Mouse (Mus musculus) limb, embryonic 15.5 days (tissue): ENCODE results near the gene Dchs2. TPM values are rescaled to one million over a fixed set of nuclear protein-coding genes. Genes with fewer than 3 reads are reported as not detected.

ENCODE experiments used
- ATAC-seq: fragments of 200-750 bp; cut with Nextera tagmentation; 2 replicates; pipeline ENCODE4 v1.8.0; 2017; ENCODE audit warnings: low read depth, moderate TSS enrichment; ENCODE audit not compliant: insufficient number of reproducible peaks, low FRiP score, low TSS enrichment
- H3K27ac ChIP-seq: fragments of 300-500 bp; sonication (generic); 2 replicates; pipeline ENCODE4 v1.5.1; 2015; ENCODE audit warnings: moderate library complexity, mild to moderate bottlenecking, inconsistent platforms
- H3K27me3 ChIP-seq: fragments of 300-500 bp; sonication (generic); 2 replicates; pipeline ENCODE4 v1.6.1; 2015; ENCODE audit warnings: inconsistent platforms
- H3K36me3 ChIP-seq: fragments of 300-500 bp; sonication (generic); 2 replicates; pipeline ENCODE4 v1.6.1; 2015; ENCODE audit warnings: inconsistent platforms
- H3K4me1 ChIP-seq: fragments of 300-500 bp; sonication (generic); 2 replicates; pipeline ENCODE4 v1.6.1; 2015; ENCODE audit warnings: inconsistent platforms
- H3K4me2 ChIP-seq: fragments of 300-500 bp; sonication (generic); 2 replicates; pipeline ENCODE4 v1.6.1; 2015; ENCODE audit warnings: mild to moderate bottlenecking, inconsistent platforms
- H3K4me3 ChIP-seq: fragments of 300-500 bp; sonication (generic); 2 replicates; pipeline ENCODE4 v1.5.1; 2015; ENCODE audit warnings: mild to moderate bottlenecking, inconsistent platforms
- H3K9ac ChIP-seq: fragments of 300-500 bp; sonication (generic); 2 replicates; pipeline ENCODE4 v1.6.1; 2015; ENCODE audit warnings: inconsistent platforms
- H3K9me3 ChIP-seq: fragments of 300-500 bp; sonication (generic); 2 replicates; pipeline ENCODE4 v1.6.1; 2016; ENCODE audit warnings: inconsistent platforms
- WGBS: fragments of 180-500 bp; shearing (Covaris S2); methylation state at CpG from one replicate; pipeline ENCODE4 v1.1.7; 2015; 5-methylcytosine and 5-hydroxymethylcytosine counted together
- polyA plus RNA-seq: library from polyadenylated mRNA; unstranded; fragments of >200 nt; fragmentation: Nextera tagmentation; extraction: Ambion mirVana; gene quantifications from 2 replicates; pipeline ENCODE4 v1.2.1, GENCODE M21; 2015

Dchs2 gene
- polyA plus RNA-seq, 1 experiment from 2014 or later, result 1.1 TPM

DNA sequence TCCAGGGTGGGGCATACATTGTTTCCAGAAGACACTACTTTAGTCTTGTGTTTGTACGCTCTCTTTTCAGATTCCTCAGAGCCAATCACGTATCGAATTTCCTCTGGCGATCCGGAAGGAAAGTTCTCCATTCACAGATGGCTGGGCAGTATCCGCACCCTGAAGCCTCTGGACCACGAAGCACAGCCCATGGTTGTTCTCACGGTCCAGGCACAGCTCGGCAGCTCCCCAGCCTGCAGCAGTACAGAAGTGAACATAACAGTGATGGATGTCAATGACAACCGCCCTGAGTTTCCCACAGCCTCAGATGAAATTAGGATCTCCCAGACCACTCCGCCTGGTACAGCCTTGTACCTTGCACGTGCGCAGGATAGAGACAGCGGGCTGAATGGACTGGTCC is 142.5 kb downstream of the Dchs2 start:
- no peak for ATAC-seq
- no peak overlapping the region for H3K4me3 ChIP-seq
- no peak overlapping the region for H3K9ac ChIP-seq
- no peaks in the 10 kb centered on the region for H3K36me3 ChIP-seq
- no peaks in the 10 kb centered on the region for H3K27me3 ChIP-seq
- WGBS, result 84% methylated on average over 14 of the region's 14 CpGs
- no peak overlapping the region for H3K4me2 ChIP-seq
- no peak overlapping the region for H3K27ac ChIP-seq
- H3K4me1 ChIP-seq, result peaks cover 8% of the 10 kb centered on the region
- H3K9me3 ChIP-seq, result no peaks in the 10 kb centered on the region

DNA sequence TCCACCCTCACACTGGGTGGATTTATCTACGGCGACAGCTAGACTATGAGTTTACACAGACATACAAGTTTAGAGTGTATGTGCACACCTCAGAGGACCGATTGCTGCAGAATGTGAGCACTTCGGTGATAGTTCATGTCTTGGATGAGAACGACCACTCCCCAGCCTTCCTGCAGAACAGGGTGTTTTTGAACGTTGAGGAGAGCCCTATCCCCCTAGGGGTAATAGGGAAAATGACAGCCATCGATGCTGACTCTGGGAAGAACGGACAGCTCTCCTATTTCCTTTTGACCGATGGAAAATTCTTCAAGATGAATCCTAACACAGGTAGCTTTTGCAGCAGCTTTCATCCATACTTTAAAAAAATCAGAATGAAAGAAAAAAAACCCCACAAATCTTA is 143.2 kb downstream of the Dchs2 start:
- Histone ChIP-seq H3K4me2 (no peak overlapping the region), H3K4me1 (peaks cover 8% of the 10 kb centered on the region), H3K9ac (no peak overlapping the region), H3K4me3 (no peak overlapping the region), H3K27me3 (no peaks in the 10 kb centered on the region), H3K9me3 (no peaks in the 10 kb centered on the region), H3K36me3 (no peaks in the 10 kb centered on the region), H3K27ac (no peak overlapping the region)
- 58% methylated on average over 9 of the region's 9 CpGs for WGBS
- ATAC-seq, result no peak

DNA sequence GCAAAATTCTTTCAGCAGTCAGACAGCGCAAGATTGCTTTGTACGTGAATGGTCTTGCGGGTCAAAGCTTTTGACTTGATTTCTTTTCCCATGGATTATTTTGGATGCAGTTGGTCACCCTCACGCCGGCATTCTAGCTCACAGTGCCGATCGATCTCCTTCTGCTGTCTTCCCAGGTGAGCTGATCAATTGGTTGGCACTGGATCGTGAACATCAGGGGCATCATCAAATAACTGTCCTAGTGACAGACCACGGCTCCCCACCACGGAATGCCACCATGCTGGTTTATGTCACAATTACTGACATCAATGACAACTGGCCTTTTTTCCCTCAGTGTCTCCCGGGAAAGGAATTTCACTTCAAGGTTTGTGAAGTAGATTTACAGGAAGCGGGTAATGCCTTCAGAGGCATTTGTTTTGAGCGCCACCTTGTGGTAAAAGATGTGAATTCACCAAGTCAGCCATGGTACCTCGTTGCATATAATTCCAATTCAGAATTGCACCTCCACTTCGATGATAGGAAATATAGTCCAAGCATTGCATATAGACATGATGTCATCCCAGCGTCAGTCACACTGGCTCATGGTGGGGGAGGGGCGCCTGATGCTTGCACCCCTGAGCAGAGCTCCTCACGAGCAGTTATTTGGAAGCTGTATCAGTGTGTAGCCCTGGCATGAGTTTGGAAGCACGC is 146.0 kb downstream of the Dchs2 start:
- 0 out of 2 replicates have a peak, but pooled peaks have one; percentile 44 for ATAC-seq
- Histone ChIP-seq H3K27ac (no peak overlapping the region), H3K4me1 (peaks cover 8% of the 10 kb centered on the region), H3K9ac (no peak overlapping the region), H3K4me2 (peak overlapping the region; percentile 25), H3K36me3 (no peaks in the 10 kb centered on the region), H3K9me3 (no peaks in the 10 kb centered on the region), H3K27me3 (no peaks in the 10 kb centered on the region), H3K4me3 (no peak overlapping the region)
- 38% methylated on average over 19 of the region's 19 CpGs for WGBS

DNA sequence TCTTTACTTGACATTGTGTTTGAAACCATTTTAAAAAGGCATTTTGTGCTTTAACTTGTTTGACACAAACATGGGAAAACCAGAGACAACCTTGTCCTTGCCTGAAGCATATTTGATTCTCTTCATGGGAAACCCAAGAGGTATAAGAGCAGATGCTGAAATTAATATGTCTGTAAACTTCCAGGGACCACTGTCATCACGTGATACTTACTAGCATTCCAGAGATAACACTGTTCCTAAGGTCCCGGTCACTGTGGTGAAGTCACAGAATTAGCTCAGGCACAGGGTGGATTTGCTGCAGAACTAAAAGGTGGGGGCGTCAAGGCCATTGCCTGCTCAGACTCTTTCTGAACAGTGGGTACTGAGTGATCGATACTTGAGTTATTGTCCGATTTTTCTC is 148.0 kb downstream of the Dchs2 start:
- no peak overlapping the region for H3K4me2 ChIP-seq
- H3K9ac ChIP-seq, result no peak overlapping the region
- H3K36me3 ChIP-seq, result no peaks in the 10 kb centered on the region
- H3K27me3 ChIP-seq, result no peaks in the 10 kb centered on the region
- ATAC-seq, result no peak
- peaks cover 8% of the 10 kb centered on the region for H3K4me1 ChIP-seq
- WGBS, result 67% methylated on average over 5 of the region's 5 CpGs
- H3K9me3 ChIP-seq, result no peaks in the 10 kb centered on the region
- H3K27ac ChIP-seq, result no peak overlapping the region
- H3K4me3 ChIP-seq, result no peak overlapping the region

DNA sequence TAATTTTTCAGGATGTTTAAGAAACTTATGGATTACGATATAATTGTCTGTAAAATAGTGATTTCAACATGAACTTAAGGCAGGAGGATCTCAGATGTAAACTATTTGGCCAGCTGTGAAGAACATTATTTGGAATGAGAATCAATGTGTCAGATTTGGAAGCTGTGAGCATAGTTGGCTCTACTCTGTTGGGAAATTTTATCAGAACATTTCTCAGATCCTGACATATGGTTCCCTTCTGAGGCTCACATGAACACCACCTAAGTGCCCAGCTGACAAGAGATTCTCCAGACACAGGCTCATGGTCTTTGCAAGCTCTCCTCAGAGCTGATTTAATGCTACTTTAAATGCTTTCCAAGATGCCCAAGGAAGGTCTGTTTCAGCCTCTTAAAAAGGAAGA is 156.1 kb downstream of the Dchs2 start:
- Histone ChIP-seq H3K4me2 (no peak overlapping the region), H3K27me3 (peaks cover 4% of the 10 kb centered on the region; the same call in 1 of the 2 replicates), H3K4me3 (no peak overlapping the region), H3K27ac (no peak overlapping the region), H3K9me3 (no peaks in the 10 kb centered on the region), H3K4me1 (peaks cover 2% of the 10 kb centered on the region), H3K36me3 (no peaks in the 10 kb centered on the region), H3K9ac (no peak overlapping the region)
- 47% methylated on average over 1 of the region's 1 CpGs for WGBS
- ATAC-seq, result no peak

DNA sequence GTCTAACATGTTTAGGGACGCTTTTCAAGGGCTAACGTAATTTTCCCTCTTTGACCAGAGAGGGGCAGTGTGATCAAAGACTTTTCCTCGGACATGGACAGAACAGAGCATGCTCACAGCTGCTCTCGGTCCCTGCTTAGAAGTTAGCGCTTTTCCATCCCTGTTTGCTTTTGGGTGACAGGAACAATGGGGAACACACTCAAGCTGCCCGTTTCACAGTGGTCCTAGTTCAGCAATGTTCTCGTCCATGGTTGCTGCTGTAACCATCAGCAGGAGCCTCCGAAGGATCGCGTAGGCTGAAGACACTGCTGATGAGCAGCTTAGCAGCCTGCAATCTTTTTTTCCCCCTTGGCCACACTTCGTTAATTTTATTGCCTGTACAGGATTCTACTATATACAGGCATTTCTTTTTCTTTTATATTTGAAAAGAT is 159.2 kb downstream of the Dchs2 start:
- peaks cover 2% of the 10 kb centered on the region for H3K4me1 ChIP-seq
- H3K9ac ChIP-seq, result peak overlapping the region; percentile 40; the same call in 1 of the 2 replicates
- WGBS, result 1% methylated on average over 11 of the region's 11 CpGs
- no peaks in the 10 kb centered on the region for H3K36me3 ChIP-seq
- H3K4me2 ChIP-seq, result peak overlapping the region; percentile 67
- peak overlapping the region; percentile 73; the same call in 1 of the 2 replicates for H3K27ac ChIP-seq
- peaks cover 6% of the 10 kb centered on the region; the same call in 1 of the 2 replicates for H3K27me3 ChIP-seq
- H3K9me3 ChIP-seq, result no peaks in the 10 kb centered on the region
- H3K4me3 ChIP-seq, result peak overlapping the region; percentile 41
- ATAC-seq, result 0 out of 2 replicates have a peak, but pooled peaks have one; percentile 52

DNA sequence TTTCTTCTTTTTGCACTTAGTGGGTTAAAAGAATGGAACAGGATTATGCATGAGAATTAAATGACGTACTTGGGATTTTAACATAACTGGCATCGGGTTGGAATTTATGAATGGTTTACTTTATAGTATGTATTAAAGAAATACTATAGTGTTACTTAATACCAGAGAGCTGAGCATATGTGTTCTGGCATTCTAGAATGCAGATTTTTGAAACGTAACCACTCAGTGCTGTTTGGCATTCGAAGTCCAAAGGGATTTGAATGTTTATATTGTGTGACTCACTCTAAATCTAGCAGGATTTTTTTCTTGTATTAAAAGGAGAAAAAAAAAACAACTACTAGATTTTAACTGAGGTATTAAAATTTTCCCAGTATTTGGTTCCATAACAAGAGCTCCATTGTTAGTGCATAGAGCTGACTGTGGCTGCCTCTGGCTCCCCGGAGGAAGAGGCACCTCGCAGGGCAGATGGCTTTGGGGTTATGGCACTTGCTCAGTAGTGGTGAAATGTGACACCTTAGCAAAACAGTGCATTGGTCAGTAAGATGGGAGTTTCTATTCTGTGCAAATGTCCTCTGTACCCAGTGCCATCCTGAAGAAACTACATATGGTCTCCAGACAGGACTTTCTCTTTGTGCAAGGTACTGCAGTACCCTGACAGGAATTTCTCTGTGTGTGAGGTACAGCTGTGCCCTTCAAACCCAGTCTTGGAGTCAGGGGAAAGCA is 160.5 kb downstream of the Dchs2 start:
- no peaks in the 10 kb centered on the region for H3K9me3 ChIP-seq
- no peak overlapping the region for H3K4me3 ChIP-seq
- H3K36me3 ChIP-seq, result no peaks in the 10 kb centered on the region
- peaks cover 6% of the 10 kb centered on the region; the same call in 1 of the 2 replicates for H3K27me3 ChIP-seq
- no peak overlapping the region for H3K4me2 ChIP-seq
- 33% methylated on average over 6 of the region's 6 CpGs for WGBS
- ATAC-seq, result 0 out of 2 replicates have a peak, but pooled peaks have one; percentile 35
- no peak overlapping the region for H3K9ac ChIP-seq
- H3K27ac ChIP-seq, result 0 out of 2 replicates have a peak overlapping the region, but pooled peaks have one; percentile 11
- H3K4me1 ChIP-seq, result peaks cover 2% of the 10 kb centered on the region

DNA sequence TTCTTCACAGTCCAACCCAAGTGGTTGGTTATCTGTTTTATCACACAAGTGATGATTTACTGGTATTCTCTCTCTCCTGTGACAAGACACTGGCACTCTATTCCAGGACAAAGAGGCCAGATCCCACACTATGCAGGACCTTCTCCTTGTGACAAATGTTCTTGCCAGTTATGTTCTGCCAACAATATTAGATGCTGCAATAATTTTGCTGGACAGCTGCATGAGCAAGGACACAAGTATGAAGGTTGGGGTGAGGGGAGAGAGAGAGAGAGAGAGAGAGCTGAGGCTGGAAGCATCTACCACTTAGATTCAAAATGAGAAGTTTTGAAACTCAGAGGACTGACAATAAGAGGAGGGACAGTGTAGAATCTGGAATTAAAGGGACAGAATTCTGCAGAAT is 162.7 kb downstream of the Dchs2 start:
- Histone ChIP-seq H3K4me2 (no peak overlapping the region), H3K9me3 (no peaks in the 10 kb centered on the region), H3K4me3 (no peak overlapping the region), H3K27ac (no peak overlapping the region), H3K36me3 (no peaks in the 10 kb centered on the region), H3K4me1 (peaks cover 2% of the 10 kb centered on the region), H3K27me3 (peaks cover 6% of the 10 kb centered on the region; the same call in 1 of the 2 replicates), H3K9ac (no peak overlapping the region)
- no peak for ATAC-seq

DNA sequence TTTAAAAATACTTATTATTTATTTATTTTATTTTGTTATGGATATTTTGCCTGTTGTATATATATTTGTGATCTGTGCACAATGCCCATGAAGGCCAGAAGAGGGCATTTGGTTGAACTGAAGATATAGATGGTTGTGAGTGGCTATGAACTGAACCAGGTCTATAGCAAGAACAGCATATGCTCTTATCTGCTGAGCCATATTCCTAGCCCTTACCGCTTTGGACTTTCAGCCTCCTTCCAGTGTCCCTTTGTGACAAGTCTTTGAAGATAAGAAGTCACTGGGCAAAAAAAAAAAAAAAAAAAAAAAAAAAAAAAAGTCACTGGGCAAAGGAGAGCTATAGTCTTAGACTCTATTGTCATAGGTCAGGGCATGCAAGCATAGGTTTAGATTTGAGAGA is 163.2 kb downstream of the Dchs2 start:
- Histone ChIP-seq H3K4me3 (no peak overlapping the region), H3K36me3 (no peaks in the 10 kb centered on the region), H3K4me2 (no peak overlapping the region), H3K4me1 (peaks cover 2% of the 10 kb centered on the region), H3K9me3 (no peaks in the 10 kb centered on the region), H3K27ac (no peak overlapping the region), H3K9ac (no peak overlapping the region), H3K27me3 (peaks cover 6% of the 10 kb centered on the region; the same call in 1 of the 2 replicates)
- ATAC-seq, result no peak
- 97% methylated on average over 1 of the region's 1 CpGs for WGBS

DNA sequence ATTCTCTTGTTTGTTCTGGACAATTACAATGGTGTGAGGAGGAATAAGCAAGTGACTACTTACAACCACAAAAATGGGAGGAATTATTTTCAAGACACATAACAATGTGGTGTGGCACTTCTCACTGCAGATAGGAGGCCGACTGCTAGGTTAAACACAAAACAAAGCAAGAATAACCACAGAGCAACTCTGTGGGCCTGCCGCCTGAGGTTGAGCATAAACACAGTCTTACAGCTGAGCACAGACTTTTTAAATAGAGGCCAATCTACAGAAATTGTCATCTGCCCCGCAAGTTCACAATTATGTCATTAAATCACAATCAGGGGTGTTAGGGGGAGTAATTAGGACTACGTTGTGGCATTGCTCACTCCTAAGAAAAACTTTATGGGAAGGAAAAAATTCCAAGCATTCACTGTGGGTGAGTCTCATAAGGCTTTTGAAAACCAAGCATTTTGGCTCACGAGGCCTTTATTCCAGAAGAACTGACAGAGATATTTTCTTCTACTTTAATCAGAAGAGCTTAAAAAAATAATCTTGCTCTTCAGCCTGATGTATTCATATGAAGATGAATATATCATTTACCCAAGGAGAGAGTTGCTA is 172.1 kb downstream of the Dchs2 start:
- Histone ChIP-seq H3K4me3 (no peak overlapping the region), H3K9me3 (no peaks in the 10 kb centered on the region), H3K36me3 (no peaks in the 10 kb centered on the region), H3K9ac (no peak overlapping the region), H3K4me1 (peaks cover 17% of the 10 kb centered on the region; the same call in 1 of the 2 replicates), H3K4me2 (no peak overlapping the region), H3K27me3 (no peaks in the 10 kb centered on the region), H3K27ac (peak overlapping the region; percentile 50)
- 24% methylated on average over 5 of the region's 5 CpGs for WGBS
- ATAC-seq, result no peak

DNA sequence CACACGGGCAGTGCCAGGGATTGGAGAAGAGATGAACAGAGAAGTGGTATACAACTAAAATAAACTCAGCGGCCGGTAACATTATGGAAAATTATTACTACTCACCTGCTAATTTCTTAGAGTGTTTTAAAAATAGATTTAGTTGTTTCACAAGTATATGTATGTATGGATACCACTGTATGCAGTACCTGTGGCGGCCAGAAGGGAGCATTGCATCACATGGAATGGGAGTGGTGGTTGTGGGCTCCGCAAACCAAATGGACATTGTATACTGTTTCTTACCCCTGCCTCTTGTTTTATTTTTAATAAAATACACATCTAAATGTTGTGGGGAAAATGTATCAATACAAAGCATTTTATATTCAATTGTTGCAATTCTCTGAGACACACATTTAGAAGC is 176.1 kb downstream of the Dchs2 start:
- no peaks in the 10 kb centered on the region for H3K27me3 ChIP-seq
- H3K4me3 ChIP-seq, result no peak overlapping the region
- no peak overlapping the region for H3K4me2 ChIP-seq
- ATAC-seq, result no peak
- 73% methylated on average over 5 of the region's 5 CpGs for WGBS
- H3K36me3 ChIP-seq, result no peaks in the 10 kb centered on the region
- peaks cover 17% of the 10 kb centered on the region; the same call in 1 of the 2 replicates for H3K4me1 ChIP-seq
- H3K9me3 ChIP-seq, result no peaks in the 10 kb centered on the region
- no peak overlapping the region for H3K9ac ChIP-seq
- H3K27ac ChIP-seq, result no peak overlapping the region

DNA sequence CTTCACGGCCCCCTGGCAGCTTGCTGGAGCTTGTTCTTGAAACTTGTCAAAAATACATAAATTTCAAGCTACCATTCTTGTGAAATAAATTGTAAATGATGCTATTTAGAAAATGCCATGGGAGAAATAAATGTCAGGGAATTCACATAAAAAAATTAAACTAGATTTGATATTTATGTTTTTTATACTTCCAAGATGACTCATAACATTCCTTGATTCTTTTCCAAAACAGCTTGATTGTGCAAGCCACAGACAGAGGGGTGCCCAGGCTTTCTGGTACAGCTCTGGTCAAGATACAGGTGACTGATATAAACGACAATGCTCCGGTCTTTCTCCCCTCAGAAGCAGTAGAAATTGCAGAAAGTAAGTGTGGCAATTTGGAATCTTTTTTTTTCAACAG is 218.2 kb downstream of the Dchs2 start:
- Histone ChIP-seq H3K4me2 (no peak overlapping the region), H3K27me3 (no peaks in the 10 kb centered on the region), H3K9me3 (no peaks in the 10 kb centered on the region), H3K4me3 (no peak overlapping the region), H3K4me1 (no peaks in the 10 kb centered on the region), H3K9ac (no peak overlapping the region), H3K36me3 (no peaks in the 10 kb centered on the region), H3K27ac (no peak overlapping the region)
- no peak for ATAC-seq
- 53% methylated on average over 3 of the region's 3 CpGs for WGBS
